Mouse (Mus musculus) embryonic facial prominence, embryonic 12.5 days (tissue): ENCODE measurements at regions not wholly inside any gene's neighbourhood (a gene's known extent, or its start where the extent isn't known, plus 50 kb on each side); places are given as distances from the start of the nearest gene placed in this dataset.

Experiments
- ATAC-seq: fragments of 200-750 bp; cut with Nextera tagmentation; 2 replicates; pipeline ENCODE4 v1.8.0; 2017; ENCODE audit not compliant: insufficient number of reproducible peaks, insufficient read depth, low FRiP score, low TSS enrichment
- H3K27ac ChIP-seq: fragments of 300-500 bp; sonication (generic); 2 replicates; pipeline ENCODE4 v1.5.1; 2016; ENCODE audit warnings: mild to moderate bottlenecking
- H3K27me3 ChIP-seq: fragments of 300-500 bp; sonication (generic); 2 replicates; pipeline ENCODE4 v1.6.1; 2016; ENCODE audit warnings: mild to moderate bottlenecking, moderate library complexity
- H3K36me3 ChIP-seq: fragments of 300-500 bp; sonication (generic); 2 replicates; pipeline ENCODE4 v1.6.1; 2016; ENCODE audit warnings: mild to moderate bottlenecking
- H3K4me1 ChIP-seq: fragments of 300-500 bp; sonication (generic); 2 replicates; pipeline ENCODE4 v1.6.1; 2016
- H3K4me2 ChIP-seq: fragments of 300-500 bp; sonication (generic); replicated peaks from 2 replicates; pipeline ENCODE4 v1.6.1; 2016; ENCODE audit warnings: mild to moderate bottlenecking, moderate library complexity
- H3K4me3 ChIP-seq: fragments of 300-500 bp; sonication (generic); 2 replicates; pipeline ENCODE4 v1.5.1; 2016; ENCODE audit warnings: mild to moderate bottlenecking
- H3K9ac ChIP-seq: fragments of 300-500 bp; sonication (generic); 2 replicates; pipeline ENCODE4 v1.6.1; 2016; ENCODE audit warnings: mild to moderate bottlenecking, moderate library complexity
- H3K9me3 ChIP-seq: fragments of 300-500 bp; sonication (generic); 2 replicates; pipeline ENCODE4 v1.6.1; 2016; ENCODE audit warnings: mild to moderate bottlenecking, moderate library complexity
- WGBS: fragments of 180-500 bp; shearing (Covaris S2); methylation state at CpG from one replicate; pipeline ENCODE4 v1.1.7; 2016; 5-methylcytosine and 5-hydroxymethylcytosine counted together

- Histone ChIP-seq H3K36me3 (no peaks in the 10 kb centered on the region), H3K27me3 (no peaks in the 10 kb centered on the region), H3K27ac (no peak overlapping the region), H3K4me1 (0 out of 2 replicates have a peak, but pooled peaks cover 6% of the 10 kb centered on the region), H3K4me2 (no peak overlapping the region), H3K9ac (no peak overlapping the region), H3K4me3 (no peak overlapping the region), H3K9me3 (no peaks in the 10 kb centered on the region)
- ATAC-seq, result no peak
- 98% methylated on average over 3 of the region's 3 CpGs for WGBS
Measured at GRCm38 (mm10) chr19:59590021-59590420, 131.8 kb downstream of the Emx2 start.

GRCm38 (mm10) chr19:59592060-59592459 lies 133.9 kb downstream of the Emx2 start:
- H3K9me3 ChIP-seq, result no peaks in the 10 kb centered on the region
- H3K4me1 ChIP-seq, result 0 out of 2 replicates have a peak, but pooled peaks cover 6% of the 10 kb centered on the region
- no peak overlapping the region for H3K4me2 ChIP-seq
- no peak overlapping the region for H3K4me3 ChIP-seq
- H3K27me3 ChIP-seq, result no peaks in the 10 kb centered on the region
- H3K27ac ChIP-seq, result no peak overlapping the region
- WGBS, result 56% methylated on average over 3 of the region's 3 CpGs
- no peak overlapping the region for H3K9ac ChIP-seq
- H3K36me3 ChIP-seq, result no peaks in the 10 kb centered on the region
- no peak for ATAC-seq

GRCm38 (mm10) chr19:59624288-59624795 lies 166.2 kb downstream of the Emx2 start:
- H3K36me3 ChIP-seq, result no peaks in the 10 kb centered on the region
- peak; percentile 35; the same call in 1 of the 2 replicates for ATAC-seq
- no peak overlapping the region for H3K4me3 ChIP-seq
- no peaks in the 10 kb centered on the region for H3K9me3 ChIP-seq
- H3K27me3 ChIP-seq, result peaks cover 1% of the 10 kb centered on the region; the same call in 1 of the 2 replicates
- H3K27ac ChIP-seq, result no peak overlapping the region
- no peak overlapping the region for H3K4me2 ChIP-seq
- H3K9ac ChIP-seq, result no peak overlapping the region
- H3K4me1 ChIP-seq, result no peaks in the 10 kb centered on the region
- 65% methylated on average over 6 of the region's 6 CpGs for WGBS

GRCm38 (mm10) chr19:59627681-59628080 lies 169.5 kb downstream of the Emx2 start:
- H3K9me3 ChIP-seq, result no peaks in the 10 kb centered on the region
- H3K4me2 ChIP-seq, result no peak overlapping the region
- no peak overlapping the region for H3K4me3 ChIP-seq
- no peak for ATAC-seq
- no peak overlapping the region for H3K9ac ChIP-seq
- H3K36me3 ChIP-seq, result no peaks in the 10 kb centered on the region
- peaks cover 4% of the 10 kb centered on the region; the same call in 1 of the 2 replicates for H3K27me3 ChIP-seq
- H3K4me1 ChIP-seq, result no peaks in the 10 kb centered on the region
- 49% methylated on average over 3 of the region's 3 CpGs for WGBS
- H3K27ac ChIP-seq, result no peak overlapping the region

GRCm38 (mm10) chr19:59628296-59629160 lies 170.4 kb downstream of the Emx2 start:
- WGBS, result 72% methylated on average over 15 of the region's 15 CpGs
- no peaks in the 10 kb centered on the region for H3K4me1 ChIP-seq
- no peaks in the 10 kb centered on the region for H3K9me3 ChIP-seq
- H3K36me3 ChIP-seq, result no peaks in the 10 kb centered on the region
- H3K9ac ChIP-seq, result no peak overlapping the region
- no peak for ATAC-seq
- no peak overlapping the region for H3K4me2 ChIP-seq
- H3K27me3 ChIP-seq, result peaks cover 4% of the 10 kb centered on the region; the same call in 1 of the 2 replicates
- no peak overlapping the region for H3K27ac ChIP-seq
- H3K4me3 ChIP-seq, result no peak overlapping the region

GRCm38 (mm10) chr19:59629161-59629445 lies 170.9 kb downstream of the Emx2 start:
- WGBS, result 93% methylated on average over 2 of the region's 2 CpGs
- peaks cover 4% of the 10 kb centered on the region; the same call in 1 of the 2 replicates for H3K27me3 ChIP-seq
- H3K9ac ChIP-seq, result no peak overlapping the region
- H3K27ac ChIP-seq, result no peak overlapping the region
- no peak for ATAC-seq
- H3K4me2 ChIP-seq, result no peak overlapping the region
- H3K9me3 ChIP-seq, result no peaks in the 10 kb centered on the region
- no peak overlapping the region for H3K4me3 ChIP-seq
- H3K36me3 ChIP-seq, result no peaks in the 10 kb centered on the region
- H3K4me1 ChIP-seq, result no peaks in the 10 kb centered on the region

GRCm38 (mm10) chr19:59630095-59630494 lies 171.9 kb downstream of the Emx2 start:
- Histone ChIP-seq H3K36me3 (no peaks in the 10 kb centered on the region), H3K4me2 (no peak overlapping the region), H3K4me3 (no peak overlapping the region), H3K4me1 (no peaks in the 10 kb centered on the region), H3K9ac (no peak overlapping the region), H3K27me3 (peaks cover 4% of the 10 kb centered on the region; the same call in 1 of the 2 replicates), H3K27ac (no peak overlapping the region), H3K9me3 (no peaks in the 10 kb centered on the region)
- 59% methylated on average over 8 of the region's 8 CpGs for WGBS
- no peak for ATAC-seq

GRCm38 (mm10) chr19:59630706-59631105 lies 172.5 kb downstream of the Emx2 start:
- Histone ChIP-seq H3K4me2 (no peak overlapping the region), H3K9ac (no peak overlapping the region), H3K27ac (no peak overlapping the region), H3K27me3 (peaks cover 4% of the 10 kb centered on the region; the same call in 1 of the 2 replicates), H3K4me3 (no peak overlapping the region), H3K9me3 (no peaks in the 10 kb centered on the region), H3K36me3 (no peaks in the 10 kb centered on the region), H3K4me1 (no peaks in the 10 kb centered on the region)
- ATAC-seq, result no peak
- WGBS, result 63% methylated on average over 4 of the region's 4 CpGs

GRCm38 (mm10) chr19:59631541-59631940 lies 173.4 kb downstream of the Emx2 start:
- no peak for ATAC-seq
- Histone ChIP-seq H3K27ac (no peak overlapping the region), H3K4me1 (0 out of 2 replicates have a peak, but pooled peaks cover 3% of the 10 kb centered on the region), H3K4me3 (no peak overlapping the region), H3K9me3 (no peaks in the 10 kb centered on the region), H3K4me2 (no peak overlapping the region), H3K27me3 (peaks cover 4% of the 10 kb centered on the region; the same call in 1 of the 2 replicates), H3K9ac (no peak overlapping the region), H3K36me3 (no peaks in the 10 kb centered on the region)
- WGBS, result 73% methylated on average over 1 of the region's 1 CpGs

- Histone ChIP-seq H3K36me3 (no peaks in the 10 kb centered on the region), H3K4me2 (no peak overlapping the region), H3K4me1 (peaks cover 9% of the 10 kb centered on the region; the same call in 1 of the 2 replicates), H3K9me3 (no peaks in the 10 kb centered on the region), H3K9ac (no peak overlapping the region), H3K4me3 (no peak overlapping the region), H3K27me3 (no peaks in the 10 kb centered on the region), H3K27ac (no peak overlapping the region)
- no peak for ATAC-seq
- WGBS, result 29% methylated on average over 8 of the region's 8 CpGs
Measured at GRCm38 (mm10) chr19:59636271-59636670, 178.1 kb downstream of the Emx2 start.

GRCm38 (mm10) chr19:59642606-59643005 lies 184.4 kb downstream of the Emx2 start:
- ATAC-seq, result no peak
- Histone ChIP-seq H3K9me3 (no peaks in the 10 kb centered on the region), H3K4me1 (no peaks in the 10 kb centered on the region), H3K9ac (no peak overlapping the region), H3K4me3 (no peak overlapping the region), H3K27me3 (no peaks in the 10 kb centered on the region), H3K27ac (no peak overlapping the region), H3K36me3 (no peaks in the 10 kb centered on the region), H3K4me2 (no peak overlapping the region)
- WGBS, result 85% methylated on average over 3 of the region's 3 CpGs

- H3K27ac ChIP-seq, result no peak overlapping the region
- H3K27me3 ChIP-seq, result no peaks in the 10 kb centered on the region
- H3K4me3 ChIP-seq, result no peak overlapping the region
- H3K9me3 ChIP-seq, result no peaks in the 10 kb centered on the region
- H3K9ac ChIP-seq, result no peak overlapping the region
- no peaks in the 10 kb centered on the region for H3K36me3 ChIP-seq
- ATAC-seq, result no peak
- no peak overlapping the region for H3K4me2 ChIP-seq
- no peaks in the 10 kb centered on the region for H3K4me1 ChIP-seq
- WGBS, result 81% methylated on average over 8 of the region's 8 CpGs
Measured at GRCm38 (mm10) chr19:59646231-59646630, 188.1 kb downstream of the Emx2 start.
